Mouse (Mus musculus): ENCODE measurements around the gene Rnf10. TPM values are rescaled to one million over a fixed set of nuclear protein-coding genes. Genes with fewer than 3 reads are reported as not detected.
A peak's percentile ranks its signal among the peaks of the same experiment; 100 is the strongest.

The Rnf10 gene
- polyA plus RNA-seq, 1 experiment = 168 TPM

GRCm38 (mm10) chr5:115230830-115231551 lies 41.7 kb downstream of the Rnf10 start:
- Histone ChIP-seq H3K4me1 (ENCODE audit: control insufficient read depth, insufficient read depth, low read length) (no peaks in the 10 kb centered on the region), H3K4me3 (ENCODE audit: insufficient read depth, low read length) (no peak overlapping the region), H3K27ac (ENCODE audit: insufficient read depth, low read length) (no peak overlapping the region)
- no peak for TF ChIP-seq POLR2A (IDR thresholded peaks at IDR 0.05; ENCODE audit: low read depth, low read length)
- TF ChIP-seq CTCF (IDR thresholded peaks at IDR 0.05; ENCODE audit: borderline replicate concordance, insufficient read depth, low read length) = no peak

DNA sequence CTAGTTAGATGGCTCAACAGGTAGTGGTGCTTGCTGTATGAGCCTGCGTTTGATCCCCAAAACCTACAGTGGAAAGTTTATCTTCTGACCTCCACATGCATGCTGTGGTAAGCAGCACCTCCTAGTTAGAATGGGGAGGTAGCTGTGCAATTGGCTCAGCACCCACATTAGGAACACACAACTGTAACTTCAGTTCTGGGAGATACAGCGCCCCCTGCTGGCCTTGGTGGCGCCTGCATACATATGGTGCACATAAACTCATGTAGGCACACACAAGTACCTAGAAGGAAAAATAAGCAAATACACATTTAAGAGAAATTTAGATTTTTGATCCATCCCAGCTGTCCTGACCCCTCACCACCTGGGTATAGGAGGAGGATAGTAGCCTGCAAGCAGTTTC lies 50.2 kb downstream of the Rnf10 start:
- H3K4me1 ChIP-seq (ENCODE audit: control insufficient read depth, insufficient read depth, low read length) = no peaks in the 10 kb centered on the region
- H3K27ac ChIP-seq (ENCODE audit: insufficient read depth, low read length) = no peak overlapping the region
- no peak overlapping the region for H3K4me3 ChIP-seq (ENCODE audit: insufficient read depth, low read length)
- TF ChIP-seq CTCF (IDR thresholded peaks at IDR 0.05; ENCODE audit: borderline replicate concordance, insufficient read depth, low read length) (no peak), POLR2A (IDR thresholded peaks at IDR 0.05; ENCODE audit: low read depth, low read length) (no peak)

- no peak overlapping the region for H3K4me3 ChIP-seq (ENCODE audit: insufficient read depth, low read length)
- no peaks in the 10 kb centered on the region for H3K4me1 ChIP-seq (ENCODE audit: control insufficient read depth, insufficient read depth, low read length)
- no peak overlapping the region for H3K27ac ChIP-seq (ENCODE audit: insufficient read depth, low read length)
- no peak for TF ChIP-seq CTCF (IDR thresholded peaks at IDR 0.05; ENCODE audit: borderline replicate concordance, insufficient read depth, low read length)
- no peak for TF ChIP-seq POLR2A (IDR thresholded peaks at IDR 0.05; ENCODE audit: low read depth, low read length)
Observed at GRCm38 (mm10) chr5:115220931-115221640, 51.6 kb downstream of the Rnf10 start.

- TF ChIP-seq POLR2A (IDR thresholded peaks at IDR 0.05; ENCODE audit: low read depth, low read length) (no peak), CTCF (IDR thresholded peaks at IDR 0.05; ENCODE audit: borderline replicate concordance, insufficient read depth, low read length) (no peak)
- Histone ChIP-seq H3K4me1 (ENCODE audit: control insufficient read depth, insufficient read depth, low read length) (no peaks in the 10 kb centered on the region), H3K27ac (ENCODE audit: insufficient read depth, low read length) (no peak overlapping the region), H3K4me3 (ENCODE audit: insufficient read depth, low read length) (no peak overlapping the region)
Observed at GRCm38 (mm10) chr5:115217998-115218397, 54.7 kb downstream of the Rnf10 start.

DNA sequence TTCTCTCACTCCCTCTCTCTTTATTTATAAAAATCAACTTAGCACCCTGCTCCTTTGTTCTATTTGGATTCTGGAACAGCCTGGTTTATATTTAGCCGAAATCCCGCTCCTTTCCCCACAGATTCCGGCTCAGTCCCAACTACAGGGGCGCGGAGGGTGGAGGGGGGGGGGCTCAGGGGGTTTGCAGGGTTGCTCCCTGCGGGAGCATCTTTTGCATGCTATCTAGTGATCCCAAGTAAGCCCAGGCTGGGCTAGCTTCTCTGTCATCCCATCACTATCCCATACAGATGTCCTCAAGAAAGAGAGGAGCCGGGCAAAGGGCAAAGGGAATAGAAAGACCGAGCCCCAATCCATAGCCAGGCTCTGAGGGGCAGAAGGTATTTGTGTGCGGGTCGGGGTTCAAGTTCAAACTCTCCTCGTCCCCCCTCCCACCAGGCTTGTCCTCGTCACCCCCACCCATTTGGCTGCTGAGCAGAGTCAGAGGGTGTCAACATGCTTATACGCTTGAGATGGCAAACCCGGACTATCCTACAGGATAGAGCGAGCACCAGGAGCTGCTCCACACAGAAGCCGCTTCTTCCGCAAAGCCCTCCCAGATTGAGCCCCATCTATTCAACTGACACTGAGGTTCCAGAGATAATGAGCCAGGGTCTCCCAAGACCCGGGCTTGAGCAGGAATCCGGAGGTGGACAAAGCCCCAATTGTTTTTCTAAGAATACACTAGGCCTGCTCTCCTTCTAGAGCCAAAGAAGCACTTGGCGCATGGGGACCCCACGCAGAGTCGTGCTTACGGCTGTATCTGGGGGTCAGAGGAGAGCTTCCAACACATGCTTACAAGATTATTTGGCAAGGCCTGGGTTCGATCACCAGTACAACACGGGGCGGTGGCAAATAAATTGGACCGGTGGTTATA lies 57.2 kb downstream of the Rnf10 start:
- H3K27ac ChIP-seq (ENCODE audit: insufficient read depth, low read length) = no peak overlapping the region
- no peak for TF ChIP-seq CTCF (IDR thresholded peaks at IDR 0.05; ENCODE audit: borderline replicate concordance, insufficient read depth, low read length)
- no peak for TF ChIP-seq POLR2A (IDR thresholded peaks at IDR 0.05; ENCODE audit: low read depth, low read length)
- no peaks in the 10 kb centered on the region for H3K4me1 ChIP-seq (ENCODE audit: control insufficient read depth, insufficient read depth, low read length)
- peak overlapping the region; percentile 27 for H3K4me3 ChIP-seq (ENCODE audit: insufficient read depth, low read length)

DNA sequence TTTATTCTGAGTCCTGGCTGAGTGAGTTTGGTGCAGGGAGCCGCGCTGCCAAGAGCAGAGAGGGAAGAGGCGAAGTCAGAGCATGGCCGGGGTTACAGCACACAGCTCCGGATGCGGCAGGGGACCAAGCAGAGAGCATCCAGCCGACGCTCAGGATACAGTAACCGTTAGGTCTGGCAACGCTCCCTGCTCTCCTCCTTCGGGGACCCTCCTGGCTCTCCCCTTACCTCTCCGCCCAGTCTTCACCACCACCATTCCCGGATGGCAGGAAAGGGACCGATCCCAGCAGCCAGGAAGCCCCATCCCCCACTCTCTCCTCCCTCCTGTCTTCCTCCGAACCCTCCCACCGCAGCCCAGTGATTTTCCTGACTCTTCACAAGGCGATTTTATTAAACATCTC lies 57.8 kb downstream of the Rnf10 start:
- Histone ChIP-seq H3K27ac (ENCODE audit: insufficient read depth, low read length) (no peak overlapping the region), H3K4me3 (ENCODE audit: insufficient read depth, low read length) (peak overlapping the region; percentile 27), H3K4me1 (ENCODE audit: control insufficient read depth, insufficient read depth, low read length) (no peaks in the 10 kb centered on the region)
- no peak for TF ChIP-seq CTCF (IDR thresholded peaks at IDR 0.05; ENCODE audit: borderline replicate concordance, insufficient read depth, low read length)
- TF ChIP-seq POLR2A (IDR thresholded peaks at IDR 0.05; ENCODE audit: low read depth, low read length) = no peak

DNA sequence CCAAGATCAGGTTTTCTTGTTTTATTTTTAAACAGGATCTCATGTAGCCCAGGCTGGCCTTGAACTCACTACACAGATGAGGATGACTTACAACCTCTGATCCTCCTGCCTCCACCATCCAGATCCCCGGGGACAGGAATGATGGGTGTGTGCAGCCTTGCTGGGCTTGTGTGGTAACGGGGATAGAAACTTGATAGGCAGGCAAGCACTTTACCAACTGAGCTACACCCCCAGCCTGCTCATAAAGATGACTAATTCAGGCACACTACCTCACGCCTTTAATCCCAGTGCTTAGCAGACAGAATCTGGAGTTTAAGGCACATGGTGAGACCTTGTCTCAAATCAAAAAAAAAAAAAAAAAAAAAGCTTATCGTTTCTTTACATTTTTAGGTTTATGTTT lies 59.8 kb downstream of the Rnf10 start:
- H3K4me1 ChIP-seq (ENCODE audit: control insufficient read depth, insufficient read depth, low read length) = no peaks in the 10 kb centered on the region

GRCm38 (mm10) chr5:115212451-115212850 lies 60.2 kb downstream of the Rnf10 start:
- Histone ChIP-seq H3K4me3 (ENCODE audit: insufficient read depth, low read length) (no peak overlapping the region), H3K4me1 (ENCODE audit: control insufficient read depth, insufficient read depth, low read length) (no peaks in the 10 kb centered on the region), H3K27ac (ENCODE audit: insufficient read depth, low read length) (no peak overlapping the region)
- TF ChIP-seq POLR2A (IDR thresholded peaks at IDR 0.05; ENCODE audit: low read depth, low read length) = no peak
- TF ChIP-seq CTCF (IDR thresholded peaks at IDR 0.05; ENCODE audit: borderline replicate concordance, insufficient read depth, low read length) = no peak

More for the DNA sequence above, 59.8 kb downstream of the Rnf10 start:
- Histone ChIP-seq H3K4me3 (ENCODE audit: insufficient read depth, low read length) (no peak overlapping the region), H3K27ac (ENCODE audit: insufficient read depth, low read length) (no peak overlapping the region)
- TF ChIP-seq POLR2A (IDR thresholded peaks at IDR 0.05; ENCODE audit: low read depth, low read length) (no peak), CTCF (IDR thresholded peaks at IDR 0.05; ENCODE audit: borderline replicate concordance, insufficient read depth, low read length) (no peak)

DNA sequence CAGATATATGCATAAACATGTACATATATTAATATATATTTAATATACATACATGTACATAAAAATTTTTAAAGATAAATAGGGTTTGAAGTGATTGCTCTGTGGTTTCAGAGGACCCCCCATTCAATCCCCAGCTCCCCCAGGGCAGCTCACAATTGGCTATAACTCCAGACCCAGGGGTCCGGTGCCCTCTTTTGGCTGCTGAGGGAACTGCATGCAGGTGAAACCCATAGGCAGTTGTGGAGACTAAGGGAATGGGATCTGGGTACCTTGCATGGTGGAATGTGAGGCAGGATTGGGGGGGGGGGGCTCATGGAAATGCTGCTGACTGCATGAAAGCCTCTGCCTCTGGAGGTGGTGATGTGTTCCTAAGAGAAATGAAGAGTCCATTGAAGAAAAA lies 62.3 kb downstream of the Rnf10 start:
- no peaks in the 10 kb centered on the region for H3K4me1 ChIP-seq (ENCODE audit: control insufficient read depth, insufficient read depth, low read length)
- no peak overlapping the region for H3K4me3 ChIP-seq (ENCODE audit: insufficient read depth, low read length)
- no peak overlapping the region for H3K27ac ChIP-seq (ENCODE audit: insufficient read depth, low read length)
- no peak for TF ChIP-seq POLR2A (IDR thresholded peaks at IDR 0.05; ENCODE audit: low read depth, low read length)
- TF ChIP-seq CTCF (IDR thresholded peaks at IDR 0.05; ENCODE audit: borderline replicate concordance, insufficient read depth, low read length) = 0 out of 2 replicates have a peak, but pooled peaks have one; percentile 28
